Comparison of ENCODE assay signal across 1 mouse cellular context in the genomic region with DNA sequence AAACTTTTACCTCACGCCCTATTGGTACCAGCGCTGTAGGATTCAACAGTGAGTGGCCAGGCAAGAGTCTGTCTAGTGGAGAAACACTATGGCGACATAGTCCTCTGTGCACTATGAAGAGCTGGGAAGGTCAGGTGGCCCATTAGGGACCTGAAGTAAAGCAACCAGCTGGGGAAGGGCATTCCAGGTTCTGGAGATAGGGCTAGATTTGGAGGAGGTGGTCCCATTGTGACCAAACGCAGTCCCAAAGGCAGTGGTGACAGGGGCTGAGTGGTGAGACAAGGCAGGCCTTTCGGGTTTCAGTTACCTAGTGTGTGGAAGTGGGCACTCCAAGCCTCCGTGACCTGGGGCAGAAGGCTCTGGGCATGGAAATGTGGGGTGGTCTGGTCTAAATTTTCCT.
TF ChIP-seq lines count a peak whose summit lies in the region.

No protein-coding gene starts in this region.

TF ChIP-seq in myocyte, 11 proteins besides CTCF, POLR2A, EP300 and RAD21 (continued from another document):
- TF ChIP-seq MAX (IDR thresholded peaks at IDR 0.05; ENCODE audit: low read depth), result no peak
- TF ChIP-seq TCF12 (IDR thresholded peaks at IDR 0.05; ENCODE audit: insufficient read depth, poor library complexity, severe bottlenecking), result no peak
